Mouse (Mus musculus) lung, adult 2 months (tissue): Measurements from ENCODE around the gene Dstn.

ENCODE experiments used
- CTCF ChIP-seq: fragments of 200-500 bp; IDR thresholded peaks from 2 replicates; pipeline ENCODE4 v1.5.1; 2011; ENCODE audit warnings: mild to moderate bottlenecking, low read length, control low read depth; ENCODE audit not compliant: insufficient read depth
- POLR2A ChIP-seq: fragments of 200-500 bp; IDR thresholded peaks from 2 replicates; pipeline ENCODE4 v1.6.1; 2011; ENCODE audit warnings: low read depth, mild to moderate bottlenecking, control low read depth, low read length, borderline replicate concordance; ENCODE audit errors: extremely low read depth

DNA sequence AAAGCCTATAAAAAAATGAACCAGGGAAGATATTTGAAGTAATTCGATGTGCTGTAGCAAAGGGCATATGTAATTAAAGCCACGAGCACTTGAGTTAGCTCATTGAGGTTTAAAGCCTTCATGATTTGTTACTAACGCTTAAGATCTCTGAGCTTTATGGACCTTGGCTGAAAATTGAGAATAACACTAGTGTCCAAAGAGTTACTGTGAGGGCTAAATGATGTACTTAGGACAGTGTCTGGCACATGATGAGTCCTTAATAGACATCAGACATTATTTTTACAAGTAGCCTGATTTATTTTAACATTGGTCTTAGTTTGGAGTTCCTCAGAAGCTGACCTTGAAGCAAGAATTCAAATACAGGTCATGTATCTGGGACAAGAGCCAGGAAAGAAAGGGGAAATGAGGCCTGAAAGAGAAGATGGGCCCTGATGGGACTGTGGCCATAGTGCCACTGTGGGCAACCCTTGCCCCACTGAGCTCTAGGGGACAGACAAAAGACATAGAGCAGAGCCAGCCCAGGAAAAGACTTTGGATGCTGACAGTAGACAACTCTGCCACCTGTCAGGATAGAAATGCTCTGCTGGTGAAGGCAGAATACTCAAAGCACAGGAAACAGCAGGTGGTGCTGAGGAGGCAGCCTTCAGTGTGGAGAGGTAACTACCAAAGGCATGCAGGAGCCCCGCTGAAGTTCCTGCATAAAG is 38.0 kb upstream of the Dstn start:
- TF ChIP-seq POLR2A (no peak), CTCF (peak; percentile 35; the same call in 1 of the 2 replicates)
